Mouse (Mus musculus): ENCODE results near the gene Xpo5. TPM values are rescaled to one million over a fixed set of nuclear protein-coding genes. Genes with fewer than 3 reads are reported as not detected.

The Xpo5 gene
- polyA plus RNA-seq, 1 experiment from 2014 or later, result 78.5 TPM

DNA sequence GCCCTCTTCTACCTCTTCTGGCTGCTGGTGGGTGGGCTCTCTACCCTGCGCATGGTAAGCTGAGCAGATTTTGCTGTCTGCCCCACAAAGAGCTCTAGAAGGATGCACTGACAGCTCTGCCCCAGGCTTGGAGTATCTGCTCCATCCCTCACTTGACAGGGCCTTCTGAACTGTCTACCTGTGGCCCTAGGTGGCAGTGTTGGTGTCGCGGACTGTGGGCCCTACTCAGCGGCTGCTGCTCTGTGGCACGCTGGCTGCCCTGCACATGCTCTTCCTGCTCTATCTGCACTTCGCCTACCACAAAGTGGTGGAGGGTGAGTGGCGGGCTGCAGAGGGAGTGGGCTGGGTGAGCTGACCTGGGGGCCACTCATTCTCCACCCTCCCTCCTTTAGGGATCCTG lies 48.6 kb downstream of the Xpo5 start:
- Histone ChIP-seq H3K4me3 (ENCODE audit: low read depth, low read length) (no peak overlapping the region), H3K27ac (replicated peaks; ENCODE audit: low read depth, low read length) (no peak overlapping the region), H3K4me1 (ENCODE audit: control insufficient read depth, insufficient read depth, low read length) (peaks cover 5% of the 10 kb centered on the region), H3K9ac (replicated peaks; ENCODE audit: low read length) (no peak overlapping the region), H3K27me3 (ENCODE audit: control insufficient read depth, insufficient read depth, low read length) (peaks cover 11% of the 10 kb centered on the region), H3K4me2 (ENCODE audit: low read depth, low read length) (no peak overlapping the region), H3K36me3 (replicated peaks; ENCODE audit: control insufficient read depth, insufficient read depth, low read depth, low read length) (peaks cover 16% of the 10 kb centered on the region), H3K9me3 (replicated peaks; ENCODE audit: control insufficient read depth, low read length) (no peaks in the 10 kb centered on the region)
- no peak for ATAC-seq (replicated peaks; ENCODE audit: insufficient number of reproducible peaks, low FRiP score, low TSS enrichment, low read depth)
- no peak for DNase-seq (ENCODE audit: low spot score)
- WGBS, result 80% methylated on average over 7 of the region's 7 CpGs

DNA sequence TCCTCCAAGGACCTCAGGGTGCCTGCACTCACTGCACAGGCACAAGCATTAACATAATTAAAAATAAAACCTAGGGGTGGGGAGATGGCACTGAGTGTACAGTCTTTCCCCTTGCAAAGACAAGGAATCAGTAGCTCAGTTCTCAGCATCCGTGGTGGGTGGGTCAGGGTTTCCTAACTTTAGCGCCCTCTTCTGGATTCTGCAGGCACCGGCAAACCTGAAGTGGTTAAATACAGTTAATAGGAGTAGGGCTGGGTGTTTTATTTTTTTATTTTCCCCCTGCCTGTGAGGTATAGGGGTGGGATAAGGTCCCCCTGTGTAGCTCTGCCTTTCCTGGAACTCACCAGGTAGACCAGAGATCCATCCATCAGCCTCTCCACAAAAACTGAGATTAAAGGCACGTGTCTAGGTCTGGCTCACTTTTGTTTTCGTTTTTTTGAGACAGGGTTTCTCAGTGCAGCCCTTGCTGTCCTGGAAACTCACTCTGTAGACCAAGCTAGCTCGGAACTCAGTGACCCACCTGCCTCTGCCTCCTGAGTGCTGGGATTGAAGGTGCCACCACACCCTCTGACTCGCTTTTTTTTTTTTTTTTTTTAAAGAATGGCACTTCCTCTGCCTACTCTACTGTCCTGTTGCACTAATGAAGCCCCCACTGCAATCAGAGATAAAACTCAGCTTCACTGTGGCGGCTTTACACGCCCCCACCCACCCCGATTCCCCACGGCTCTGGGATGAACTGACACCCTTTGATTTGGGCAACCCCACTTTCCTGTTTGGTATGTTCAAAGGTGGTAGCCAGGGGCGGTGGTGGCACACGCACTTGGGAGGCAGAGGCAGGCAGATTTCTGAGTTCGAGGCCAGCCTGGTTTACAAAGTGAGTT lies 50.2 kb downstream of the Xpo5 start:
- Histone ChIP-seq H3K36me3 (replicated peaks; ENCODE audit: control insufficient read depth, insufficient read depth, low read depth, low read length) (peaks cover 16% of the 10 kb centered on the region), H3K27me3 (ENCODE audit: control insufficient read depth, insufficient read depth, low read length) (peaks cover 11% of the 10 kb centered on the region), H3K27ac (replicated peaks; ENCODE audit: low read depth, low read length) (no peak overlapping the region), H3K9me3 (replicated peaks; ENCODE audit: control insufficient read depth, low read length) (no peaks in the 10 kb centered on the region), H3K4me2 (ENCODE audit: low read depth, low read length) (no peak overlapping the region; the same call in 1 of the 2 replicates), H3K4me3 (ENCODE audit: low read depth, low read length) (peak overlapping the region; percentile 67; the same call in 1 of the 2 replicates), H3K4me1 (ENCODE audit: control insufficient read depth, insufficient read depth, low read length) (peaks cover 5% of the 10 kb centered on the region; the same call in 1 of the 2 replicates), H3K9ac (replicated peaks; ENCODE audit: low read length) (no peak overlapping the region)
- WGBS, result 64% methylated on average over 14 of the region's 14 CpGs
- ATAC-seq (replicated peaks; ENCODE audit: insufficient number of reproducible peaks, low FRiP score, low TSS enrichment, low read depth) (no peak), DNase-seq (ENCODE audit: low spot score) (peak; percentile 72)

DNA sequence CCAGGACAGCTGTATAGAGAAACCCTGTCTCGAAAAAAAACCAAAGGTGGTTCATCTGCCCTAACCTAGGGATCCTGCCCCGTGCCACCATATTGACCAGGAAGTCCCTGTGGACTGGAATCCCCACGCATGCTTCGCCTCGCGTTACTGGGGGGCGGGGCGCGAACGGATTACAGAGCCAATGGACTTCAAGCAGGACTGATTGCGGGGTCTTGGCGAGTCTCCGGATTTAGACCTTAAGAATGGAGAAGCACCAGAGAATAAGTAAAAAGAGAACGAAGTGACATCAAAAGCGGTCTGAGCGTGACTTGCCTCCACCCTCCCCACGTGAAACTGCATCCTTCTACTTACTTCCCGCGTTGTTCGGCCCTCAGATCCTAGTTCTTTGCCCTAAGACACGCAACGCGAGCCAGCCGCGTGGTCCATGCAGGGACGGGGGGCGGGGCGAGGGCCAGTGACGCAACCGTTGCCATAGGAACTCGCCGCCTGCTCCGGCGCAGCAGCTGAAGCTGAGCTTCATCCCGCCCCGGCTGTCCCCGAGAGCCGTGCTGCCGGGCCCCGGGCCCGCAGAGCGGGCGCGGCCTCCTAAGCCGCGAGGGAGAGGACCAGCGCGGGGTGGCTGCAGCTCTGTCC lies 51.0 kb downstream of the Xpo5 start, which contains the start of gene Lrrc73:
Gene Lrrc73 (plus strand): TSS at position 80 of the 633 bp plus-strand sequence.
- Histone ChIP-seq H3K27me3 (ENCODE audit: control insufficient read depth, insufficient read depth, low read length) (peaks cover 11% of the 10 kb centered on the region), H3K4me1 (ENCODE audit: control insufficient read depth, insufficient read depth, low read length) (peaks cover 5% of the 10 kb centered on the region; the same call in 1 of the 2 replicates), H3K4me2 (ENCODE audit: low read depth, low read length) (peak within 1 kb of the TSS; percentile 99), H3K36me3 (replicated peaks; ENCODE audit: control insufficient read depth, insufficient read depth, low read depth, low read length) (peaks cover 16% of the 10 kb centered on the region), H3K4me3 (ENCODE audit: low read depth, low read length) (peak within 1 kb of the TSS; percentile 67), H3K9ac (replicated peaks; ENCODE audit: low read length) (peak within 1 kb of the TSS; percentile 60), H3K9me3 (replicated peaks; ENCODE audit: control insufficient read depth, low read length) (no peaks in the 10 kb centered on the region), H3K27ac (replicated peaks; ENCODE audit: low read depth, low read length) (no peak within 1 kb of the TSS; the same call in 1 of the 2 replicates)
- under 1% methylated on average over 45 of the region's 48 CpGs for WGBS
- DNase-seq (ENCODE audit: low spot score) (peak; percentile 95), ATAC-seq (replicated peaks; ENCODE audit: insufficient number of reproducible peaks, low FRiP score, low TSS enrichment, low read depth) (peak; percentile 63; the same call in 1 of the 2 replicates)

DNA sequence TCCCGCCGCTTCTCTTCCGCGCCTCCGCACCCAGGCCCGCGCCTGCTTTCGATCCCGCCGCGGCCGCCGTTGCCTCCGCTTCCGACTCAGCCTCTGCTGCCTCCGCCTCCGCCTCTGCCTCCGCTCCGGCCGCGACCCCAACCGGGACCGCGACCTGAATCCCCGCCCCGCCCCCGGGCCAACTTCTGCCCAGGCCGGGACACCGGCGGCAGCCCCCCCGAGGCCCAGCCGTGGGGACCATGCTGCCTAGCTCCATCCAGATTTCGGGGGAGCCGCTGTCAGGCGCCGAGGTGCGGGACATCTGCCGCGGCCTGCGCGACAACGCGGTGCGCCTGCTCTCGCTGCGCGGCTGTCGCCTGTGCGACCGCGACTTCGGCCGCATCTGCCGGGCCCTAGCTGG lies 51.5 kb downstream of the Xpo5 start:
- no peaks in the 10 kb centered on the region for H3K9me3 ChIP-seq (replicated peaks; ENCODE audit: control insufficient read depth, low read length)
- ATAC-seq (replicated peaks; ENCODE audit: insufficient number of reproducible peaks, low FRiP score, low TSS enrichment, low read depth), result no peak; the same call in 1 of the 2 replicates
- H3K4me3 ChIP-seq (ENCODE audit: low read depth, low read length), result peak overlapping the region; percentile 67
- peaks cover 18% of the 10 kb centered on the region for H3K36me3 ChIP-seq (replicated peaks; ENCODE audit: control insufficient read depth, insufficient read depth, low read depth, low read length)
- peaks cover 5% of the 10 kb centered on the region; the same call in 1 of the 2 replicates for H3K4me1 ChIP-seq (ENCODE audit: control insufficient read depth, insufficient read depth, low read length)
- H3K4me2 ChIP-seq (ENCODE audit: low read depth, low read length), result peak overlapping the region; percentile 99
- WGBS, result 3% methylated on average over 45 of the region's 54 CpGs
- H3K9ac ChIP-seq (replicated peaks; ENCODE audit: low read length), result peak overlapping the region; percentile 60
- no peak overlapping the region; the same call in 1 of the 2 replicates for H3K27ac ChIP-seq (replicated peaks; ENCODE audit: low read depth, low read length)
- DNase-seq (ENCODE audit: low spot score), result no peak
- peaks cover 11% of the 10 kb centered on the region for H3K27me3 ChIP-seq (ENCODE audit: control insufficient read depth, insufficient read depth, low read length)

DNA sequence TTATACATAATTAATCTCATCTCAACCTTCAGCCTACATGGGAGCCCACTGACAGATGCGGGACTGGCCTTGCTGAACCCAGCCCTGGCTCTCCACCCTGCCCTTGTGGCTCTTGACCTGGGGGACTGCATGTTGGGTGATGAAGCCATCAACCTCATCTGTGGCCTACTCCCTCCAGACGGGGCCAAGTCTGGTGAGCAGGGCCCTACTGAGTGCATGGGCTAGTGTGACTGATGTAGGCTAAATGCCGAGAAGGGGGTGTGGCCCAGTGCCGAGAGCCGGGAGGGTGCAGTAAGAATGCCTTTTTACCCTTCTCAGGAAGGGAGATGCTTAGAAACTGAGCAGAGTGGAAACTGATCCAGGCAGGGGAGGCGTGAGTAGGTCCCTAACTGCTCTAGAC lies 52.6 kb downstream of the Xpo5 start:
- 34% methylated on average over 6 of the region's 6 CpGs for WGBS
- DNase-seq (ENCODE audit: low spot score), result no peak
- no peak overlapping the region for H3K4me2 ChIP-seq (ENCODE audit: low read depth, low read length)

DNA sequence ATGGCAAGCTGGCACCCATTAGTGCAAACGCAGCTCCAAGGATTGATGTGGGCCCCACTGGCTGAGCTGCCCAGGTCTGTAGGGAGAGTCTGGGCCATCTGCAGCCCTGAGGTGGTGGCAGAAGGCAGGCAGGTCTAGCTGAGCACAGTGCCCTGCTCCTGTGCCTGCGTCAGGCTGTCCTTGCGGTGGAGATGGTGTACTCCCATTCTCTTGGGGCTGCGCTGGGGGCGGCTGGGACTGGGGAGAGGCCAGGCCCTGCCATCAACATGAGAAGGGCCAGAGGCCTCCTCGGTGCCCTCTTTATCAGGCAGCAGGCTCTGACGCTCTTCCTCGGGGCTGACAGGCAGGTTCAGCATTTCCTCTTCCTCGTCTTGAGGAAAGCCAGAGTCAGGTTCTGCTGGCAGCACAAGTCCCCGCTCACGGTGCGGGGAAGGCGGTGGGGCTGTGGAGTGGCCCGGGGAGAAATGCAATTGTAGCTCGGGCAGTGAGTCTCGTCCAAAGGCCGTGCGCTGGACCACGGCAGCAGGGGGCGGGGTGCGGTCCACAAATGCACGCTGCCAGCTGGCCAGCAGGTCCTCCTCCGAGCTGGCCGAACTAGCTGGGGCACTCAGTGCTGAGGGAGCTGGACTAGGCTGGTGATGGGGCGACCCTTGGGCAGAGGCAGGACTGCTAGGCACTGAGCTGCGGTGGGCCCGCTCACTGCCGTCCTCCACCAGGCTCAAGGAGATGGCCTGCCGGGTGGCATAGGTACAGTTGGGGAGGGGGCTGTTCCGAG lies 55.9 kb downstream of the Xpo5 start:
- ATAC-seq (replicated peaks; ENCODE audit: insufficient number of reproducible peaks, low FRiP score, low TSS enrichment, low read depth), result no peak
- Histone ChIP-seq H3K4me2 (ENCODE audit: low read depth, low read length) (no peak overlapping the region), H3K9ac (replicated peaks; ENCODE audit: low read length) (no peak overlapping the region), H3K27ac (replicated peaks; ENCODE audit: low read depth, low read length) (no peak overlapping the region), H3K4me1 (ENCODE audit: control insufficient read depth, insufficient read depth, low read length) (peaks cover 5% of the 10 kb centered on the region; the same call in 1 of the 2 replicates), H3K9me3 (replicated peaks; ENCODE audit: control insufficient read depth, low read length) (no peaks in the 10 kb centered on the region), H3K36me3 (replicated peaks; ENCODE audit: control insufficient read depth, insufficient read depth, low read depth, low read length) (peaks cover 16% of the 10 kb centered on the region), H3K4me3 (ENCODE audit: low read depth, low read length) (no peak overlapping the region), H3K27me3 (ENCODE audit: control insufficient read depth, insufficient read depth, low read length) (peaks cover 11% of the 10 kb centered on the region)
- WGBS, result 91% methylated on average over 30 of the region's 30 CpGs
- no peak for DNase-seq (ENCODE audit: low spot score)

More for the DNA sequence above, 52.6 kb downstream of the Xpo5 start:
- peaks cover 25% of the 10 kb centered on the region for H3K36me3 ChIP-seq (replicated peaks; ENCODE audit: control insufficient read depth, insufficient read depth, low read depth, low read length)
- no peak for ATAC-seq (replicated peaks; ENCODE audit: insufficient number of reproducible peaks, low FRiP score, low TSS enrichment, low read depth)
- peaks cover 5% of the 10 kb centered on the region; the same call in 1 of the 2 replicates for H3K4me1 ChIP-seq (ENCODE audit: control insufficient read depth, insufficient read depth, low read length)
- H3K4me3 ChIP-seq (ENCODE audit: low read depth, low read length), result no peak overlapping the region
- H3K27ac ChIP-seq (replicated peaks; ENCODE audit: low read depth, low read length), result no peak overlapping the region
- H3K9ac ChIP-seq (replicated peaks; ENCODE audit: low read length), result no peak overlapping the region
- H3K9me3 ChIP-seq (replicated peaks; ENCODE audit: control insufficient read depth, low read length), result no peaks in the 10 kb centered on the region
- peaks cover 11% of the 10 kb centered on the region for H3K27me3 ChIP-seq (ENCODE audit: control insufficient read depth, insufficient read depth, low read length)

DNA sequence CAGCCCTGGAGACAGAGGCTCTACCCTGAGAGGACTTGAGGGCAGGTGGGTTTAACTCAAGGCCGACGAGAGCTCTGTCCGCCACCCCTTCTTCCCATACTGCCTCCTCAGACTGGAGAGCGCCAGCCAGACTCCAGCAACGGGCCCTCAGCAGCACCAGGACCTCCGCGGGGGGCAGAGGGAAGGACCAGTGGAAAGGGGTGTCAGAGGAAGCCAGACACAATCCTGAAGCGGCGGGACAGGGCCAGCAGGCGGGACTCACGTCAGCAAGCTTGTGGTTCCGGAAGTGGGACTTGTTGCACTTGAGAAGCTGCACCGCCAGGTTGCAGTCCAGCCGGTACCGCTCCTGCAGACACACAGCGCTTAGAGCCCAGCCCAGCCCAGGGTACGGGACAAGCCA lies 57.1 kb downstream of the Xpo5 start:
- Histone ChIP-seq H3K27ac (replicated peaks; ENCODE audit: low read depth, low read length) (no peak overlapping the region), H3K27me3 (ENCODE audit: control insufficient read depth, insufficient read depth, low read length) (peaks cover 4% of the 10 kb centered on the region), H3K4me3 (ENCODE audit: low read depth, low read length) (no peak overlapping the region), H3K9me3 (replicated peaks; ENCODE audit: control insufficient read depth, low read length) (no peaks in the 10 kb centered on the region), H3K4me1 (ENCODE audit: control insufficient read depth, insufficient read depth, low read length) (no peaks in the 10 kb centered on the region), H3K4me2 (ENCODE audit: low read depth, low read length) (no peak overlapping the region), H3K36me3 (replicated peaks; ENCODE audit: control insufficient read depth, insufficient read depth, low read depth, low read length) (peaks cover 16% of the 10 kb centered on the region), H3K9ac (replicated peaks; ENCODE audit: low read length) (no peak overlapping the region)
- 92% methylated on average over 17 of the region's 17 CpGs for WGBS
- ATAC-seq (replicated peaks; ENCODE audit: insufficient number of reproducible peaks, low FRiP score, low TSS enrichment, low read depth) (no peak), DNase-seq (ENCODE audit: low spot score) (no peak)
